ENCODE assay signal across 21 mouse cellular contexts in genomic region chrX:129556001-129556400, GRCm38 (mm10).
DNase-seq lines count a peak whose midpoint lies in the region; ATAC-seq and TF ChIP-seq lines count a peak whose summit lies in the region.
"Had no signal": no experiment of that assay in that cellular context is flagged by ENCODE, and none has a peak within 500 bp of the region (broad histone marks: within the 10 kb centered on the region; RNA-seq: fewer than 3 reads in every experiment).

No protein-coding gene starts in this region.

- H3K4me2 ChIP-seq in forebrain, postnatal 0 days (ENCODE audit: low read depth) = no peak overlapping the region
- H3K4me2 ChIP-seq in forebrain, embryonic 12.5 days = no peak overlapping the region
- H3K4me2 ChIP-seq in lung, embryonic 14.5 days = no peak overlapping the region
- H3K4me2 ChIP-seq in lung, embryonic 16.5 days (ENCODE audit: low read depth, low read length) = no peak overlapping the region
- H3K4me2 ChIP-seq: embryonic facial prominence, embryonic 12.5 days; forebrain, embryonic 13.5 days had no signal

- peak; percentile 23; the same call in 1 of the 2 replicates for ATAC-seq in forebrain, postnatal 0 days
- ATAC-seq in forebrain, embryonic 12.5 days (ENCODE audit: low FRiP score) = no peak
- peak; percentile 74 for ATAC-seq in lung, embryonic 14.5 days (ENCODE audit: insufficient read depth)
- peak; percentile 64 for ATAC-seq in lung, embryonic 16.5 days (ENCODE audit: low read depth)
- ATAC-seq: forebrain, embryonic 13.5 days; forebrain, embryonic 16.5 days had no signal

- DNase-seq in forebrain, postnatal 0 days = no peak
- peak; percentile 74 for DNase-seq in lung, embryonic 14.5 days
- no peak for DNase-seq in lung, postnatal 36 days
- DNase-seq in lung, postnatal 25 days (ENCODE audit: low spot score) = no peak
- peak; percentile 23 for DNase-seq in brain, embryonic 14.5 days (ENCODE audit: low read depth)
- no peak for DNase-seq in heart, adult 9 months (ENCODE audit: low spot score in 2 of 2)
- DNase-seq: adrenal gland, adult 2 months; adrenal gland, postnatal 10 days; adrenal gland, postnatal 25 days; cerebellum, adult 11 months; cerebellum, adult 18-20 months; cerebellum, adult 8-10 months; cerebellum, adult 9-11 months; cerebellum, postnatal 14 days; cerebellum, postnatal 36 days; embryo, embryonic 11 days had no signal

- no peak overlapping the region for H3K27ac ChIP-seq in forebrain, postnatal 0 days (ENCODE audit: low read depth, low read length)
- H3K27ac ChIP-seq in forebrain, embryonic 12.5 days = no peak overlapping the region
- H3K27ac ChIP-seq in lung, embryonic 14.5 days (ENCODE audit: low read depth) = no peak overlapping the region
- no peak overlapping the region for H3K27ac ChIP-seq in lung, embryonic 16.5 days (ENCODE audit: low read length)
- H3K27ac ChIP-seq: embryonic facial prominence, embryonic 12.5 days; forebrain, embryonic 13.5 days had no signal

- H3K9ac ChIP-seq in forebrain, postnatal 0 days = no peak overlapping the region
- H3K9ac ChIP-seq in forebrain, embryonic 12.5 days = no peak overlapping the region
- no peak overlapping the region for H3K9ac ChIP-seq in lung, embryonic 14.5 days
- H3K9ac ChIP-seq in lung, embryonic 16.5 days (ENCODE audit: low read length) = no peak overlapping the region
- H3K9ac ChIP-seq: embryonic facial prominence, embryonic 12.5 days; forebrain, embryonic 13.5 days had no signal

- no peak for TF ChIP-seq CTCF in forebrain, postnatal 0 days (IDR thresholded peaks at IDR 0.05; ENCODE audit: low read depth)
- TF ChIP-seq CTCF in lung, embryonic 14.5 days (IDR thresholded peaks at IDR 0.05; ENCODE audit: low read depth) = no peak
- TF ChIP-seq CTCF in brain, embryonic 14.5 days (IDR thresholded peaks at IDR 0.05; ENCODE audit: borderline replicate concordance, extremely low read depth, insufficient read depth, insufficient read length) = no peak

- TF ChIP-seq POLR2A in brain, embryonic 14.5 days (IDR thresholded peaks at IDR 0.05; ENCODE audit: borderline replicate concordance, extremely low read depth, insufficient read depth, insufficient read length, poor library complexity, severe bottlenecking) = no peak

- H3K4me3 ChIP-seq in forebrain, postnatal 0 days (ENCODE audit: low read depth, low read length) = no peak overlapping the region
- no peak overlapping the region for H3K4me3 ChIP-seq in forebrain, embryonic 12.5 days (replicated peaks)
- no peak overlapping the region for H3K4me3 ChIP-seq in lung, embryonic 14.5 days (ENCODE audit: low read depth, low read length)
- H3K4me3 ChIP-seq in lung, embryonic 16.5 days (ENCODE audit: low read length) = no peak overlapping the region
- H3K4me3 ChIP-seq: embryonic facial prominence, embryonic 12.5 days; forebrain, embryonic 13.5 days had no signal

- H3K36me3 ChIP-seq in forebrain, postnatal 0 days (ENCODE audit: insufficient read depth) = no peaks in the 10 kb centered on the region
- H3K36me3 ChIP-seq in forebrain, embryonic 12.5 days (replicated peaks) = no peaks in the 10 kb centered on the region
- no peaks in the 10 kb centered on the region for H3K36me3 ChIP-seq in lung, embryonic 14.5 days (ENCODE audit: insufficient read depth)
- H3K36me3 ChIP-seq in lung, embryonic 16.5 days (ENCODE audit: control insufficient read depth, insufficient read depth, low read length) = no peaks in the 10 kb centered on the region
- H3K36me3 ChIP-seq: embryonic facial prominence, embryonic 12.5 days had no signal

- no peaks in the 10 kb centered on the region for H3K4me1 ChIP-seq in forebrain, postnatal 0 days (ENCODE audit: insufficient read depth)
- H3K4me1 ChIP-seq in forebrain, embryonic 12.5 days = no peaks in the 10 kb centered on the region
- H3K4me1 ChIP-seq in lung, embryonic 14.5 days (ENCODE audit: insufficient read depth) = no peaks in the 10 kb centered on the region
- no peaks in the 10 kb centered on the region for H3K4me1 ChIP-seq in lung, embryonic 16.5 days (replicated peaks; ENCODE audit: control insufficient read depth, insufficient read depth, low read length)
- H3K4me1 ChIP-seq: embryonic facial prominence, embryonic 12.5 days; forebrain, embryonic 13.5 days had no signal

- no peaks in the 10 kb centered on the region for H3K9me3 ChIP-seq in forebrain, postnatal 0 days (ENCODE audit: low read length)
- H3K9me3 ChIP-seq in forebrain, embryonic 12.5 days = no peaks in the 10 kb centered on the region
- H3K9me3 ChIP-seq in lung, embryonic 14.5 days (ENCODE audit: low read depth, low read length) = no peaks in the 10 kb centered on the region
- H3K9me3 ChIP-seq in lung, embryonic 16.5 days (ENCODE audit: control insufficient read depth, low read length) = no peaks in the 10 kb centered on the region
- H3K9me3 ChIP-seq: embryonic facial prominence, embryonic 12.5 days; forebrain, embryonic 13.5 days had no signal

- H3K27me3 ChIP-seq in forebrain, postnatal 0 days (ENCODE audit: insufficient read depth, low read length) = no peaks in the 10 kb centered on the region
- no peaks in the 10 kb centered on the region for H3K27me3 ChIP-seq in forebrain, embryonic 12.5 days
- no peaks in the 10 kb centered on the region for H3K27me3 ChIP-seq in lung, embryonic 14.5 days (ENCODE audit: insufficient read depth, low read length)
- no peaks in the 10 kb centered on the region for H3K27me3 ChIP-seq in lung, embryonic 16.5 days (ENCODE audit: control insufficient read depth, insufficient read depth, low read depth, low read length)
- H3K27me3 ChIP-seq: embryonic facial prominence, embryonic 12.5 days; forebrain, embryonic 13.5 days had no signal

Comparison
In these comparisons a context has a peak if more than half of its experiments do, and no peak if none do; other contexts are left out.
1. DNase-seq: peak in lung, embryonic 14.5 days (single experiment) and brain, embryonic 14.5 days (single experiment); none in forebrain, postnatal 0 days (single experiment), lung, postnatal 36 days (single experiment), lung, postnatal 25 days (single experiment) and heart, adult 9 months (0 of 2).